Mouse (Mus musculus) T-helper 2 cell (primary cell): ENCODE measurements at regions not wholly inside any gene's neighbourhood (a gene's known extent, or its start where the extent isn't known, plus 50 kb on each side); places are given as distances from the start of the nearest gene placed in this dataset.

Experiments
- in situ Hi-C: fragments of 300-600 bp; cut with MboI, MseI; formaldehyde crosslinking; loops from one replicate; pipeline ENCODE4 v1.15.1; 2025; ENCODE audit warnings: high pct_unique_total_duplicates

GRCm38 (mm10) chr6:116896132-116896630 is 179.5 kb upstream of the Tmem72 start:
- in situ Hi-C loops: no loop called here

GRCm38 (mm10) chr6:116901816-116902215 is 185.1 kb upstream of the Tmem72 start:
- in situ Hi-C loops: no loop called here

- in situ Hi-C loops: no loop called here
Observed at GRCm38 (mm10) chr6:116902371-116902770, 185.7 kb upstream of the Tmem72 start.

GRCm38 (mm10) chr6:116906426-116907172 is 189.9 kb upstream of the Tmem72 start:
- in situ Hi-C loops: no loop called here

GRCm38 (mm10) chr6:116910607-116911006 is 193.9 kb upstream of the Tmem72 start:
- in situ Hi-C loops: no loop called here

- in situ Hi-C loops: no loop called here
Observed at GRCm38 (mm10) chr6:116912161-116912560, 195.4 kb upstream of the Tmem72 start.

- in situ Hi-C loops: no loop called here
Observed at GRCm38 (mm10) chr6:116914073-116914472, 197.4 kb upstream of the Tmem72 start.

GRCm38 (mm10) chr6:116935024-116935423 is 218.3 kb upstream of the Tmem72 start:
- in situ Hi-C loops: no loop called here

GRCm38 (mm10) chr6:116941576-116941975 is 224.9 kb upstream of the Tmem72 start:
- in situ Hi-C loops: no loop called here

GRCm38 (mm10) chr6:116942696-116943095 is 225.6 kb upstream of the Cxcl12 start:
- in situ Hi-C loops: no loop called here

- in situ Hi-C loops: no loop called here
Observed at GRCm38 (mm10) chr6:116946083-116946732, 222.1 kb upstream of the Cxcl12 start.

GRCm38 (mm10) chr6:116959611-116960010 is 208.7 kb upstream of the Cxcl12 start:
- in situ Hi-C loops: no loop called here

- in situ Hi-C loops: no loop called here
Observed at GRCm38 (mm10) chr6:116960641-116961040, 207.7 kb upstream of the Cxcl12 start.

- in situ Hi-C loops: no loop called here
Observed at GRCm38 (mm10) chr6:116966436-116966835, 201.9 kb upstream of the Cxcl12 start.

- in situ Hi-C loops: no loop called here
Observed at GRCm38 (mm10) chr6:116969381-116969910, 198.9 kb upstream of the Cxcl12 start.

GRCm38 (mm10) chr6:116974841-116975240 is 193.5 kb upstream of the Cxcl12 start:
- in situ Hi-C loops: no loop called here

- in situ Hi-C loops: no loop called here
Observed at GRCm38 (mm10) chr6:116980349-116980995, 187.9 kb upstream of the Cxcl12 start.

- in situ Hi-C loops: no loop called here
Observed at GRCm38 (mm10) chr6:116985147-116985737, 183.1 kb upstream of the Cxcl12 start.

GRCm38 (mm10) chr6:116986266-116987000 is 181.9 kb upstream of the Cxcl12 start:
- in situ Hi-C loops: no loop called here

GRCm38 (mm10) chr6:116987243-116987642 is 181.1 kb upstream of the Cxcl12 start:
- in situ Hi-C loops: no loop called here
